Mouse (Mus musculus): Measurements from ENCODE around the gene Apip.

Gene Apip

GRCm38 (mm10) chr2:103073219-103073982 is at the start of gene Apip, which contains the start of gene Pdhx:
TSS of gene Apip (plus strand) at chr2:103073675.
TSS of gene Pdhx (minus strand) at chr2:103073513.
- peak; percentile 100 for DNase-seq (ENCODE audit: low spot score in 2 of 2)

- DNase-seq (ENCODE audit: low spot score in 2 of 2) = no peak
These were observed 35.6 kb upstream of the Apip start for GRCm38 (mm10) chr2:103037831-103038230.

- DNase-seq (ENCODE audit: low spot score in 2 of 2) = no peak
These were observed 32.6 kb upstream of the Apip start for GRCm38 (mm10) chr2:103040896-103041295.

- DNase-seq (ENCODE audit: low spot score in 2 of 2) = no peak
These were observed 28.2 kb upstream of the Apip start for GRCm38 (mm10) chr2:103045286-103045685.

GRCm38 (mm10) chr2:103051937-103052893 is 21.3 kb upstream of the Apip start:
- no peak for DNase-seq (ENCODE audit: low spot score in 2 of 2)

- no peak for DNase-seq (ENCODE audit: low spot score in 2 of 2)
These were observed 17.7 kb upstream of the Apip start for GRCm38 (mm10) chr2:103055820-103056219.

- DNase-seq (ENCODE audit: low spot score in 2 of 2) = no peak
These were observed 15.2 kb upstream of the Apip start for GRCm38 (mm10) chr2:103058266-103058665.

- DNase-seq (ENCODE audit: low spot score in 2 of 2) = peak in 1 of 2 experiments; percentile 5
These were observed 10.6 kb upstream of the Apip start for GRCm38 (mm10) chr2:103062865-103063264.

GRCm38 (mm10) chr2:103066683-103067551 is 6.6 kb upstream of the Apip start:
- no peak for DNase-seq (ENCODE audit: low spot score in 2 of 2)

GRCm38 (mm10) chr2:103067552-103068207 is 5.8 kb upstream of the Apip start:
- no peak for DNase-seq (ENCODE audit: low spot score in 2 of 2)

GRCm38 (mm10) chr2:103068602-103069001 is 4.9 kb upstream of the Apip start:
- no peak for DNase-seq (ENCODE audit: low spot score in 2 of 2)

GRCm38 (mm10) chr2:103069752-103070405 is 3.6 kb upstream of the Apip start:
- no peak for DNase-seq (ENCODE audit: low spot score in 2 of 2)

- DNase-seq (ENCODE audit: low spot score in 2 of 2) = no peak
These were observed 2.9 kb upstream of the Apip start for GRCm38 (mm10) chr2:103070586-103070985.

GRCm38 (mm10) chr2:103081117-103081516 is 7.6 kb downstream of the Apip start:
- no peak for DNase-seq (ENCODE audit: low spot score in 2 of 2)

- no peak for DNase-seq (ENCODE audit: low spot score in 2 of 2)
These were observed 8.2 kb downstream of the Apip start for GRCm38 (mm10) chr2:103081706-103082105.

- DNase-seq (ENCODE audit: low spot score in 2 of 2) = no peak
These were observed 9.4 kb downstream of the Apip start for GRCm38 (mm10) chr2:103082853-103083252.

- no peak for DNase-seq (ENCODE audit: low spot score in 2 of 2)
These were observed 11.0 kb downstream of the Apip start for GRCm38 (mm10) chr2:103084451-103084850.

GRCm38 (mm10) chr2:103085633-103086032 is 12.2 kb downstream of the Apip start:
- DNase-seq (ENCODE audit: low spot score in 2 of 2) = no peak

- no peak for DNase-seq (ENCODE audit: low spot score in 2 of 2)
These were observed 13.0 kb downstream of the Apip start for GRCm38 (mm10) chr2:103086432-103086831.

- no peak for DNase-seq (ENCODE audit: low spot score in 2 of 2)
These were observed 14.6 kb downstream of the Apip start for GRCm38 (mm10) chr2:103088099-103088498.

All from urinary bladder, adult 18-20 months (tissue).